Mouse (Mus musculus) midbrain, embryonic 15.5 days (tissue): ENCODE measurements at regions not wholly inside any gene's neighbourhood (a gene's known extent, or its start where the extent isn't known, plus 50 kb on each side); places are given as distances from the start of the nearest gene placed in this dataset. TPM values are rescaled to one million over a fixed set of nuclear protein-coding genes. Genes with fewer than 3 reads are reported as not detected.
A peak's percentile ranks its signal among the peaks of the same experiment; 100 is the strongest.

Experiments
- ATAC-seq: fragments of 200-750 bp; cut with Nextera tagmentation; replicated peaks from 2 replicates; pipeline ENCODE4 v1.8.0; 2017; ENCODE audit warnings: moderate TSS enrichment
- H3K27ac ChIP-seq: fragments of 300-500 bp; sonication (generic); 2 replicates; pipeline ENCODE4 v1.5.1; 2015; ENCODE audit warnings: mild to moderate bottlenecking, inconsistent platforms
- H3K27me3 ChIP-seq: fragments of 300-500 bp; sonication (generic); replicated peaks from 2 replicates; pipeline ENCODE4 v1.6.1; 2015; ENCODE audit warnings: inconsistent platforms
- H3K36me3 ChIP-seq: fragments of 300-500 bp; sonication (generic); replicated peaks from 2 replicates; pipeline ENCODE4 v1.6.1; 2015; ENCODE audit warnings: inconsistent platforms
- H3K4me1 ChIP-seq: fragments of 300-500 bp; sonication (generic); 2 replicates; pipeline ENCODE4 v1.6.1; 2015; ENCODE audit warnings: inconsistent platforms
- H3K4me2 ChIP-seq: fragments of 300-500 bp; sonication (generic); 2 replicates; pipeline ENCODE4 v1.6.1; 2015; ENCODE audit warnings: inconsistent platforms, mild to moderate bottlenecking, moderate library complexity
- H3K4me3 ChIP-seq: fragments of 300-500 bp; sonication (generic); 2 replicates; pipeline ENCODE4 v1.5.1; 2015; ENCODE audit warnings: mild to moderate bottlenecking, inconsistent platforms
- H3K9ac ChIP-seq: fragments of 300-500 bp; sonication (generic); 2 replicates; pipeline ENCODE4 v1.6.1; 2015; ENCODE audit warnings: mild to moderate bottlenecking, inconsistent platforms
- H3K9me3 ChIP-seq: fragments of 300-500 bp; sonication (generic); 2 replicates; pipeline ENCODE4 v1.6.1; 2016; ENCODE audit warnings: inconsistent platforms
- WGBS: fragments of 180-500 bp; shearing (Covaris S2); methylation state at CpG from one replicate; pipeline ENCODE4 v1.1.7; 2015; ENCODE audit warnings: mixed read lengths; 5-methylcytosine and 5-hydroxymethylcytosine counted together
- microRNA-seq: library from miRNA; unstranded; fragments of <30 nt; microRNA quantifications from one replicate; pipeline ENCODE4, GENCODE M21; 2016

DNA sequence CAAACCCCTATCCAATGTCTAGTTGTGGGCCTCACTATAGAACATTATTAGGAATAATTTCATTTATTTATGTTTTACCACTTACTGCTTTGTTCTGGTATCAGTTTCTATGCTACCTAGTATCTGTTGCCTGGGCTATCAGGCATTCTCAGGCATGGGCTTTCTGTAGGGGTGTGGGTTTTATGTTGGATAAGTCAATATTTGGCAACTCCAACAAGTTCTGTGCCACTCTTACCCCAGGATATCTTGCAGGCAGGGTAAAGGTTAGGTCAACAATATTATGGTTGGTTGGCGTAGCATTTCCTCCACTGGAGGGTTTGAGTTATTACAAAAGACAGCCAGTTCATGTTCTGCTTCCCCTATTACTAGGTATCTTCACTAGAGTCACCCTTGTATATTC, 65.8 kb downstream of the Smim10l1 start:
- Histone ChIP-seq H3K4me1 (no peaks in the 10 kb centered on the region), H3K9ac (no peak overlapping the region), H3K9me3 (no peaks in the 10 kb centered on the region), H3K4me3 (no peak overlapping the region), H3K27ac (no peak overlapping the region), H3K27me3 (no peaks in the 10 kb centered on the region), H3K4me2 (no peak overlapping the region), H3K36me3 (no peaks in the 10 kb centered on the region)
- WGBS: 97% methylated on average over 1 of the region's 1 CpGs
- no peak for ATAC-seq

DNA sequence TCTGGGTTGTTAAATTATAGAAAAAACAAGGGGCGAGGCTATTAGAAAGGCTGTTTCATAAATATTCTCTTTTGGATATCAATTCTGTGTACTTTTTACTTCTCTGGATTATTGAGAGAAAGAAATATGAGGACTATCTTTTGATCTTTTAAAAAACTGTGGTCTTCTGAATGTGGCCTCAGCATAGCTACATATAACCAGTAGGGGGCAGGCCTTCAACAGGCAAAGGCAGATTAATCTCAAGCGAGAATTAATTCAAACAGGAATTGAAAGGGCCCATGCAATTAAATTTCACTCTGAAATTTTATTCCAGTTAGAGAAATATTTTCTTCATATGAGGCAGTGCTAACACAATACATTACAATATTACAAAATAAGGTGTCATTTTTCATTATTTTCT, 66.6 kb downstream of the Smim10l1 start:
- no peaks in the 10 kb centered on the region for H3K27me3 ChIP-seq
- no peaks in the 10 kb centered on the region for H3K4me1 ChIP-seq
- H3K9ac ChIP-seq: no peak overlapping the region
- H3K27ac ChIP-seq: no peak overlapping the region
- no peaks in the 10 kb centered on the region for H3K9me3 ChIP-seq
- H3K4me2 ChIP-seq: no peak overlapping the region
- H3K36me3 ChIP-seq: no peaks in the 10 kb centered on the region
- 61% methylated on average over 2 of the region's 2 CpGs for WGBS
- no peak for ATAC-seq
- H3K4me3 ChIP-seq: no peak overlapping the region

DNA sequence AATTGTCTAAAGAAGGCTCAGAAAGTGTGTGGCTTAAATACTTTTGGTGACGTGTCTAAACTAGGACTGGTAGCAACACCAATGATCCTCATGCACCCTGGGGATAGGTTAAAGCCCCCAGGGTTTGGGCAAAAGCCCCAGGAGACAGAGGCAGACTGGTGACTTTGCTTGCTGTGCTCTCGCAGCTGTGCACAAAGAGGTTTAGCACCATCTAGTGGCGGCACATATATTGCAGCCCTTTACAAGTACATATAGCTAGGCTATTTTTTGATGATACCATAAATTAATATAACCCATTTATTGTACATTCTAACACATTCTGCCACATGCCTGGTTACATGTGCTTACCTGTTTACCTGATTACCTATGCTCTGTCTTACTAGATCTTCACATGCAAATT, 85.8 kb upstream of the 5530400C23Rik start:
- no peak overlapping the region for H3K9ac ChIP-seq
- no peak overlapping the region for H3K27ac ChIP-seq
- 3% methylated on average over 3 of the region's 3 CpGs for WGBS
- no peaks in the 10 kb centered on the region for H3K4me1 ChIP-seq
- H3K36me3 ChIP-seq: no peaks in the 10 kb centered on the region
- H3K4me3 ChIP-seq: no peak overlapping the region
- H3K9me3 ChIP-seq: no peaks in the 10 kb centered on the region
- H3K27me3 ChIP-seq: no peaks in the 10 kb centered on the region
- H3K4me2 ChIP-seq: no peak overlapping the region
- ATAC-seq: 0 out of 2 replicates have a peak, but pooled peaks have one; percentile 63

Small RNA genes in the stretch of these regions (microRNA-seq; reads per million reads assigned to microRNA genes)
- gene Gm23403 (not detected), gene Gm25019 (not detected)
